Mouse (Mus musculus): ENCODE data around the gene Zc3hc1. TPM values are rescaled to one million over a fixed set of nuclear protein-coding genes. Genes with fewer than 3 reads are reported as not detected.
A peak's percentile ranks its signal among the peaks of the same experiment; 100 is the strongest.
"Not testable (repeated sequence)": the region's sequence is repeated elsewhere in the genome, so short reads cannot be mapped to it uniquely, and the experiment has no call there.

Gene Zc3hc1
- polyA plus RNA-seq, 1 experiment from 2014 or later: 74.0 TPM

- H3K27me3 ChIP-seq: no peaks in the 10 kb centered on the region
- 18% methylated on average over 4 of the region's 4 CpGs for WGBS
- no peak for ATAC-seq (ENCODE audit: insufficient number of reproducible peaks, insufficient read depth, low FRiP score, low TSS enrichment, low read depth)
- peak overlapping the region; percentile 55 for H3K4me2 ChIP-seq
- peak overlapping the region; percentile 29 for H3K4me3 ChIP-seq
- no peak overlapping the region for H3K9ac ChIP-seq
- H3K9me3 ChIP-seq: no peaks in the 10 kb centered on the region
- no peak overlapping the region; the same call in 1 of the 2 replicates for H3K27ac ChIP-seq
- 0 out of 2 replicates have a peak, but pooled peaks cover 11% of the 10 kb centered on the region for H3K36me3 ChIP-seq
- H3K4me1 ChIP-seq: peaks cover 9% of the 10 kb centered on the region; the same call in 1 of the 2 replicates
Measured at GRCm38 (mm10) chr6:30403465-30403864, 12.6 kb upstream of the Zc3hc1 start.

GRCm38 (mm10) chr6:30402091-30402491, 11.3 kb upstream of the Zc3hc1 start:
- under 1% methylated on average over 29 of the region's 29 CpGs for WGBS
- no peak for ATAC-seq (ENCODE audit: insufficient number of reproducible peaks, insufficient read depth, low FRiP score, low TSS enrichment, low read depth)
- Histone ChIP-seq H3K4me3 (peak overlapping the region; percentile 97), H3K27ac (peak overlapping the region; percentile 98), H3K9me3 (no peaks in the 10 kb centered on the region), H3K27me3 (no peaks in the 10 kb centered on the region), H3K36me3 (0 out of 2 replicates have a peak, but pooled peaks cover 4% of the 10 kb centered on the region), H3K4me2 (peak overlapping the region; percentile 63), H3K4me1 (peaks cover 9% of the 10 kb centered on the region; the same call in 1 of the 2 replicates), H3K9ac (peak overlapping the region; percentile 96)

- under 1% methylated on average over 41 of the region's 41 CpGs for WGBS
- Histone ChIP-seq H3K9me3 (no peaks in the 10 kb centered on the region), H3K27ac (peak within 1 kb of the TSS; percentile 98), H3K4me1 (peaks cover 9% of the 10 kb centered on the region; the same call in 1 of the 2 replicates), H3K27me3 (no peaks in the 10 kb centered on the region), H3K9ac (peak within 1 kb of the TSS; percentile 96), H3K4me2 (peak within 1 kb of the TSS; percentile 63), H3K4me3 (peak within 1 kb of the TSS; percentile 97), H3K36me3 (no peaks in the 10 kb centered on the region)
- ATAC-seq (ENCODE audit: insufficient number of reproducible peaks, insufficient read depth, low FRiP score, low TSS enrichment, low read depth): peak; percentile 100
Measured at GRCm38 (mm10) chr6:30401308-30402015, 10.6 kb upstream of the Zc3hc1 start, which contains the start of gene Klhdc10. Klhdc10 (plus strand) TSS chr6:30401868.

DNA sequence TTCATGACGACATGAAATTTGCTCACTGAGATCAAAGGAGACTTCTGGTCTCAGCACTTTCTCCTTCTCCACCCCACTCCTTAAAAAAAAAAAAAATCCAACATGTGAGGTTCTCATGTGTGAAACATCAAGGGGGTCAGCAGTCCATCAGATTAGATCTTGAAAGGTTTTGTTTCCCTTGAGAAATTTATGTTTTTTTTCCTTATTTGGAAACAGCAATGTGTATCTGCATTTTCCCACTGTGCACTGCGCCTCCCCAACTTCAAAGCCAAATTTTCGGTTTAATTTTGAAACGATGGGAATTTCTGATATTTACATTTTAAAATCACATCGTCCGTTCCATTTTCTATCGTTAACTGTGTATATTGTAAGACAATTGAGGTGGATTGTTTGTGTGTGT, 9.9 kb upstream of the Zc3hc1 start:
- ATAC-seq (ENCODE audit: insufficient number of reproducible peaks, insufficient read depth, low FRiP score, low TSS enrichment, low read depth): no peak
- WGBS: 7% methylated on average over 7 of the region's 7 CpGs

DNA sequence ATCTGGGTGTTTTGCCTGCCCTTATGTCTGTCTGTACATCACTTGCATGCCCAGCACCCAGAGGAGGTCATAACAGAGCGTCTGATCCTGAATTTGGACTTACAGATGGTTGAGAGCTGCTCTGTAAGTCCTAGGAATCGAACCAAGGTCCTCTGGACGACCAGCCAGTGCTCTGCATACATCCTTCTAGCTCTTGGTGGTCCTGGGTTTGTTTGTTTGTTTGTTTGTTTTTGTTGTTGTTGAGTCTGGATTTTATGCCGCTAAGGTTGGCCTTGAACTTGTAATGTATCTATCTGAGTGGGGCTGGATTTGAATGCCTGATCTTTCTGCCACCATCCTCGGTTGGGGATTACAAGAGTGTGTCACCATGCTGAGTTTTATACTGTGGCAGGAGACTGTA, 9.3 kb upstream of the Zc3hc1 start:
- Histone ChIP-seq H3K4me2 (peak overlapping the region; percentile 63; the same call in 1 of the 2 replicates), H3K9me3 (no peaks in the 10 kb centered on the region), H3K4me3 (no peak overlapping the region), H3K4me1 (peaks cover 9% of the 10 kb centered on the region; the same call in 1 of the 2 replicates), H3K36me3 (no peaks in the 10 kb centered on the region), H3K27ac (peak overlapping the region; percentile 98; the same call in 1 of the 2 replicates), H3K27me3 (no peaks in the 10 kb centered on the region), H3K9ac (no peak overlapping the region)
- WGBS: 76% methylated on average over 5 of the region's 5 CpGs
- no peak for ATAC-seq (ENCODE audit: insufficient number of reproducible peaks, insufficient read depth, low FRiP score, low TSS enrichment, low read depth)

More for the DNA sequence above, 9.9 kb upstream of the Zc3hc1 start:
- Histone ChIP-seq H3K4me1 (peaks cover 9% of the 10 kb centered on the region; the same call in 1 of the 2 replicates), H3K9me3 (no peaks in the 10 kb centered on the region), H3K36me3 (no peaks in the 10 kb centered on the region), H3K9ac (peak overlapping the region; percentile 77), H3K27ac (peak overlapping the region; percentile 98), H3K4me2 (peak overlapping the region; percentile 63), H3K27me3 (no peaks in the 10 kb centered on the region), H3K4me3 (peak overlapping the region; percentile 97)

DNA sequence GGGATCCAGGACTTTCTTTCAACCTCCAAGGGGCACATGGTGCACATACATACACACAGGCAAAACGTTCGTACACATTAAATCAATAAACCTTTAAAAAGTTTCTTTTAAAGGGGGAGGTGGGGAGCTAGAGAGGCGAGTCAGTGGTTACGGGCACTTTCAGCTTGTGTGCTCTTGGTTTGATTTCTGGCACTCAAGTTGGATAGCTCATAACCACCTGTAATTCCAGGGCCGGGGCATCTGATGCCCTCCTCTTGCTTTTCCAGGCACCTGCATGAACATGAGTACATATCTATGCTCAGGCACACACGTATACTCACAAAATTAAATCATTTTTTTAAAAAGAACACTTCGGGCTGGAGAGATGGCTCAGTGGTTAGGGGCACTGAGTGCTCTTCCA, 1.2 kb upstream of the Zc3hc1 start:
- no peak overlapping the region for H3K9ac ChIP-seq
- H3K36me3 ChIP-seq: peaks cover 4% of the 10 kb centered on the region
- H3K27me3 ChIP-seq: no peaks in the 10 kb centered on the region
- no peak overlapping the region for H3K4me3 ChIP-seq
- no peak overlapping the region for H3K4me2 ChIP-seq
- no peak overlapping the region for H3K27ac ChIP-seq
- no peak for ATAC-seq (ENCODE audit: insufficient number of reproducible peaks, insufficient read depth, low FRiP score, low TSS enrichment, low read depth)
- H3K9me3 ChIP-seq: no peaks in the 10 kb centered on the region
- no peaks in the 10 kb centered on the region for H3K4me1 ChIP-seq
- WGBS: 88% methylated on average over 7 of the region's 7 CpGs

DNA sequence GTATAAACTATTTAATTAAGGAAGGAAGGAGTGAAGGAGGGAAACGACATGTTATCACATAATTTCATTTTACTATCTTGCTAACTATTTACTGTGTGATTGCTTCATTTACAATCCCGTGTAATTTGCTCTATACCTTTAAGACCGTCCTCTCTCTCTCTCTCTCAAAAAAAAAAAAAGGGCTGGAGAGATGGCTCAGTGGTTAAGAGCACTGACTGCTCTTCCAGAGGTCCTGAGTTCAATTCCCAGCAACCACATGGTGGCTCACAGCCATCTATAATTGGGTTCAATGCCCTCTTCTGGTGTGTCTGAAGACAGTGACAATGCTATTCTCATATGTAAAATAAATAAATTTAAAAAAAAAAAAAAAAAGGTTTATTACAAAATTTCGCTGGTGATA, 557 bp downstream of the Zc3hc1 start:
- not testable (repeated sequence) for H3K27me3 ChIP-seq; H3K4me1 ChIP-seq; ATAC-seq (ENCODE audit: insufficient number of reproducible peaks, insufficient read depth, low FRiP score, low TSS enrichment, low read depth); H3K9me3 ChIP-seq
- H3K36me3 ChIP-seq: peaks cover 22% of the 10 kb centered on the region
- H3K4me2 ChIP-seq: peak overlapping the region; percentile 53
- peak overlapping the region; percentile 85 for H3K9ac ChIP-seq
- WGBS: 20% methylated on average over 4 of the region's 4 CpGs
- H3K27ac ChIP-seq: peak overlapping the region; percentile 72; the same call in 1 of the 2 replicates
- peak overlapping the region; percentile 80 for H3K4me3 ChIP-seq

DNA sequence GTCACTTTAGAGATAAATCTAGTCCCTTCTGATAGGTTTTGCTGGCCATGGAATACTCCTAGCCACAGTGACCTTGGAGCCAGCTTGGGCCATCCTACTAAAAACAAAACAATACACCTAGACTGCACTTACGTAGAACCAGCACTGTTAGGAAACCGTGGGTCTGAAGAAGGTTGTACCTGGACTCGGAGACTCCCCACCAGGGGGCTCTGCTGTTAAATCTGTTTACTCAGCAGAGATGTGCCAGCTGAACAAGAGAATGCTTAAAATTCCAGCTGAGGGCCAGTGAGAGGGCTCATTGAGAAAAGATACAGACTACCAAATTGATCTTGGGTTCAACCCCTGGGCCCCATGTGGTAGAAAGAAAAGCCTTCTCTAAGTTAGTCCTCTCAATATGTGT, 9.7 kb downstream of the Zc3hc1 start:
- Histone ChIP-seq H3K4me1 (no peaks in the 10 kb centered on the region), H3K4me3 (no peak overlapping the region), H3K27ac (no peak overlapping the region), H3K4me2 (no peak overlapping the region), H3K9me3 (no peaks in the 10 kb centered on the region), H3K9ac (no peak overlapping the region), H3K27me3 (no peaks in the 10 kb centered on the region), H3K36me3 (peaks cover 89% of the 10 kb centered on the region)
- ATAC-seq (ENCODE audit: insufficient number of reproducible peaks, insufficient read depth, low FRiP score, low TSS enrichment, low read depth): no peak
- WGBS: 67% methylated on average over 3 of the region's 3 CpGs

DNA sequence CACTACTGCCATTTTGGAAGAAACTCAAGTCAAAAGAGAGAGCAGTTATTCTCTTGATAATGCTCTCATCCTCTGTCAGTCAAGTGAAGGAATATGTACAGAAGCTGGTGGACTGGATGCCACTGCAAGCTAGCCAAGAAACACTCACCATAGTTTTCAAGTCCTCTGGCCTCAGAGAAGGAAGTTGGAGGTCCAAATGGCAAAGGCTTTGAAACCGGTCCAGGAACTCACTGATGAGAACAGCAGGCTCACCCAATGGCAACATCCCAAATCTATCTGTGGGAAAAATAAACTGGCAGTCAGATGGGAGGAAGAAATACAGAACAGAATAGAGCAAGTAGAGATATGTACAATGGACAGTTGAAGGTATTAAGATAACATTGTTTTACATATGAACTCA, 15.0 kb downstream of the Zc3hc1 start:
- 92% methylated on average over 1 of the region's 1 CpGs for WGBS
- H3K36me3 ChIP-seq: peaks cover 92% of the 10 kb centered on the region
- no peak overlapping the region for H3K4me3 ChIP-seq
- no peaks in the 10 kb centered on the region for H3K27me3 ChIP-seq
- H3K9me3 ChIP-seq: no peaks in the 10 kb centered on the region
- no peak overlapping the region for H3K9ac ChIP-seq
- no peak overlapping the region; the same call in 1 of the 2 replicates for H3K27ac ChIP-seq
- ATAC-seq (ENCODE audit: insufficient number of reproducible peaks, insufficient read depth, low FRiP score, low TSS enrichment, low read depth): no peak
- no peak overlapping the region for H3K4me2 ChIP-seq
- no peaks in the 10 kb centered on the region for H3K4me1 ChIP-seq

GRCm38 (mm10) chr6:30374731-30375510, 15.9 kb downstream of the Zc3hc1 start:
- ATAC-seq (ENCODE audit: insufficient number of reproducible peaks, insufficient read depth, low FRiP score, low TSS enrichment, low read depth): no peak
- Histone ChIP-seq H3K27me3 (no peaks in the 10 kb centered on the region), H3K4me2 (no peak overlapping the region), H3K27ac (no peak overlapping the region), H3K4me3 (no peak overlapping the region), H3K9ac (no peak overlapping the region), H3K9me3 (no peaks in the 10 kb centered on the region), H3K4me1 (no peaks in the 10 kb centered on the region), H3K36me3 (peaks cover 92% of the 10 kb centered on the region)
- WGBS: 83% methylated on average over 16 of the region's 16 CpGs

DNA sequence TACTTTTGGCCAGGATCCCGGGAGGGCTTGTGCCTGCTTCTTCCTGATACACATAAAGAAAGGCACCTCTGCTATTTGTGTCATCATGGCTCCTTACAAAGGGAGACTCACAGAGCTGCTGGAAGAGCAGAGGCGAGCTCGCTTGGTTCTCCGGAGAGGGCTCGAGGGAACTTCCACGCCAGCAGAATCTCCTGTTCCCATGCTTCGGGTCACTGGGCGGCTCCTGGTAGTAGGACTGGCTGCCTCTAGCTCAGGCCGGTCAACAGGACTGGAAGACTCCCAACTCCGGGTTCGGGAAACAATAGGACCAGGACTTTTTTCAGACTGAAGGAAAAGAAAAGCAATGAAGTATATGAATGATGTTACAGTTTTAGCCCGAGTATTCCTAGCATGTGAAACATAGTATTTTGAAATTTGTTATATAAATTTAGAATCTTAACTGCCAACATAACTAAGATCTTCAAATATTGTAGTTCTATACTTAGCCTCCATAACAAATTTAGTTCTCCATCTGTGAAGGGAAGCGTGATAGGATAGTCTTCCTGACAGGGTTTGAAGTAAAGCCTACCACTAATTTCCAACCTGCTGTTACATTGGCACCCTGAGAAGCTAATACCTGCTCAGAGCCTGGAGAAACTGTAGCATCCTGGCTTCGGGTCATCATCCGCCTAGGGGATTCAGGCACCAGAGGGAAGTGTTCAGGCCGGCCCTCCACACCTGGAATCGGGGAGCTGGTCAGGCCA, 18.0 kb downstream of the Zc3hc1 start:
- ATAC-seq (ENCODE audit: insufficient number of reproducible peaks, insufficient read depth, low FRiP score, low TSS enrichment, low read depth): no peak
- H3K4me3 ChIP-seq: no peak overlapping the region
- no peaks in the 10 kb centered on the region for H3K4me1 ChIP-seq
- WGBS: 93% methylated on average over 17 of the region's 17 CpGs
- H3K4me2 ChIP-seq: no peak overlapping the region
- no peaks in the 10 kb centered on the region for H3K9me3 ChIP-seq
- H3K36me3 ChIP-seq: peaks cover 97% of the 10 kb centered on the region
- no peak overlapping the region for H3K27ac ChIP-seq
- no peak overlapping the region for H3K9ac ChIP-seq
- no peaks in the 10 kb centered on the region for H3K27me3 ChIP-seq

Measured in embryonic facial prominence, embryonic 13.5 days (tissue).